Mouse (Mus musculus) stomach, embryonic 14.5 days (tissue): ENCODE results near the gene Zfp367. TPM values are rescaled to one million over a fixed set of nuclear protein-coding genes. Genes with fewer than 3 reads are reported as not detected.

Source experiments
- polyA plus RNA-seq: library from polyadenylated mRNA; unstranded; fragments of >200 nt; fragmentation: Nextera tagmentation; extraction: Ambion mirVana; gene quantifications from 2 replicates; pipeline ENCODE4 v1.2.1, GENCODE M21; 2014

The Zfp367 gene
- polyA plus RNA-seq, 1 experiment from 2014 or later, result 22.1 TPM

Other genes starting within 250 kb of the Zfp367 start
- not detected in 2 replicates for gene Hsd17b3, start 64.0 kb downstream of the Zfp367 start, polyA plus RNA-seq
- gene Slc35d2, start 23.8 kb downstream of the Zfp367 start, polyA plus RNA-seq, result 5.1 and 6.4 TPM in 2 replicates
- 26.1 and 27.1 TPM in 2 replicates for gene Habp4, start 8.6 kb upstream of the Zfp367 start, polyA plus RNA-seq
- gene Cdc14b, start 122.1 kb upstream of the Zfp367 start, polyA plus RNA-seq, result 43.9 and 46.0 TPM in 2 replicates
- 62.3 and 68.3 TPM in 2 replicates for gene Aaed1, start 159.5 kb upstream of the Zfp367 start, polyA plus RNA-seq
- 207 and 209 TPM in 2 replicates for gene Ctsl, start 217.7 kb upstream of the Zfp367 start, polyA plus RNA-seq